Mouse (Mus musculus): ENCODE results near the gene Cdt1.
"Not testable (repeated sequence)": the region's sequence is repeated elsewhere in the genome, so short reads cannot be mapped to it uniquely, and the experiment has no call there.

Gene Cdt1

GRCm38 (mm10) chr8:122550234-122550994 lies 17.4 kb upstream of the Cdt1 start:
- DNase-seq = peak; percentile 74 to 85

- DNase-seq = no peak
Observed at GRCm38 (mm10) chr8:122550995-122551264, 16.9 kb upstream of the Cdt1 start.

- peak; percentile 97 for DNase-seq
Observed at GRCm38 (mm10) chr8:122551265-122552051, 16.4 kb upstream of the Cdt1 start, which contains the start of gene Piezo1. Gene Piezo1 (minus strand): TSS chr8:122551329.

GRCm38 (mm10) chr8:122554786-122555185 lies 13.0 kb upstream of the Cdt1 start:
- DNase-seq = no peak

GRCm38 (mm10) chr8:122556030-122557009 lies 11.5 kb upstream of the Cdt1 start:
- peak; percentile 64 to 78 for DNase-seq

- DNase-seq = no peak
Observed at GRCm38 (mm10) chr8:122557248-122558038, 10.4 kb upstream of the Cdt1 start.

- DNase-seq = peak; percentile 79 to 87
Observed at GRCm38 (mm10) chr8:122558671-122559349, 9.0 kb upstream of the Cdt1 start.

GRCm38 (mm10) chr8:122561199-122561598 lies 6.6 kb upstream of the Cdt1 start:
- DNase-seq = no peak

- no peak for DNase-seq
Observed at GRCm38 (mm10) chr8:122564363-122565352, 3.2 kb upstream of the Cdt1 start.

- no peak for DNase-seq
Observed at GRCm38 (mm10) chr8:122566766-122567165, 1.0 kb upstream of the Cdt1 start.

GRCm38 (mm10) chr8:122568109-122568504 lies 292 bp downstream of the Cdt1 start:
- DNase-seq = no peak

GRCm38 (mm10) chr8:122568881-122569309 lies 1.1 kb downstream of the Cdt1 start:
- DNase-seq = no peak

GRCm38 (mm10) chr8:122569329-122569728 lies 1.5 kb downstream of the Cdt1 start:
- no peak for DNase-seq

GRCm38 (mm10) chr8:122569996-122570395 lies 2.2 kb downstream of the Cdt1 start:
- DNase-seq = no peak

GRCm38 (mm10) chr8:122571153-122571552 lies 3.3 kb downstream of the Cdt1 start:
- DNase-seq = no peak

GRCm38 (mm10) chr8:122571750-122572267 lies 4.0 kb downstream of the Cdt1 start:
- DNase-seq = no peak

- DNase-seq = no peak
Observed at GRCm38 (mm10) chr8:122572751-122573150, 4.9 kb downstream of the Cdt1 start.

- not testable (repeated sequence) for DNase-seq
Observed at GRCm38 (mm10) chr8:122573176-122573575, 5.4 kb downstream of the Cdt1 start.

GRCm38 (mm10) chr8:122573577-122573976 lies 5.8 kb downstream of the Cdt1 start:
- DNase-seq = no peak

- DNase-seq = no peak
Observed at GRCm38 (mm10) chr8:122574264-122574663, 6.4 kb downstream of the Cdt1 start.
